Mouse (Mus musculus): ENCODE results near the gene Zfand2a. TPM values are rescaled to one million over a fixed set of nuclear protein-coding genes. Genes with fewer than 3 reads are reported as not detected.

Zfand2a gene
- total RNA-seq, 2 experiments from 2014 or later: 20.6 to 21.5 TPM

GRCm38 (mm10) chr5:139474741-139475140 is 9.6 kb downstream of the Zfand2a start:
- intact Hi-C loops (cut with DNase I): no loop called here
- no peak for DNase-seq

- intact Hi-C loops (cut with DNase I): loop anchor here (1.0 kb wide), 1 partner anchor 104 kb away; no protein-coding TSS in a partner anchor
- peak; percentile 52 to 63 for DNase-seq
These were observed 16.4 kb downstream of the Zfand2a start for GRCm38 (mm10) chr5:139467998-139468397.

- DNase-seq: no peak
- intact Hi-C loops (cut with DNase I): no loop called here
These were observed 17.5 kb downstream of the Zfand2a start for GRCm38 (mm10) chr5:139466801-139467200.

- DNase-seq: no peak
These were observed 18.0 kb downstream of the Zfand2a start for GRCm38 (mm10) chr5:139466373-139466772.

GRCm38 (mm10) chr5:139464874-139465273 is 19.5 kb downstream of the Zfand2a start:
- intact Hi-C loops (cut with DNase I): no loop called here
- DNase-seq: peak in 1 of 2 experiments; percentile 20

More at GRCm38 (mm10) chr5:139466373-139466772, 18.0 kb downstream of the Zfand2a start:
- intact Hi-C loops (cut with DNase I): no loop called here

GRCm38 (mm10) chr5:139460384-139461067 is 23.8 kb downstream of the Zfand2a start, which contains the start of gene 3110082I17Rik:
Gene 3110082I17Rik, minus strand, starts transcription at chr5:139460527.
- intact Hi-C loops (cut with DNase I): loop anchor here (2.0 kb wide), 1 partner anchor 24 kb away; the partner anchor contains the start of gene Zfand2a
- peak; percentile 99 for DNase-seq

- DNase-seq: no peak
- intact Hi-C loops (cut with DNase I): loop anchor here (2.0 kb wide), 1 partner anchor 25 kb away; the partner anchor contains the start of gene Zfand2a
These were observed 24.4 kb downstream of the Zfand2a start for GRCm38 (mm10) chr5:139459938-139460337.

GRCm38 (mm10) chr5:139457241-139457640 is 27.1 kb downstream of the Zfand2a start:
- no peak for DNase-seq
- intact Hi-C loops (cut with DNase I): no loop called here

- no peak for DNase-seq
- intact Hi-C loops (cut with DNase I): no loop called here
These were observed 29.2 kb downstream of the Zfand2a start for GRCm38 (mm10) chr5:139455166-139455565.

GRCm38 (mm10) chr5:139453031-139453430 is 31.3 kb downstream of the Zfand2a start:
- DNase-seq: no peak
- intact Hi-C loops (cut with DNase I): no loop called here

- DNase-seq: no peak
- intact Hi-C loops (cut with DNase I): no loop called here
These were observed 34.4 kb downstream of the Zfand2a start for GRCm38 (mm10) chr5:139449926-139450325.

- peak; percentile 50 to 58 for DNase-seq
- intact Hi-C loops (cut with DNase I): no loop called here
These were observed 35.1 kb downstream of the Zfand2a start for GRCm38 (mm10) chr5:139449161-139449791.

GRCm38 (mm10) chr5:139448025-139448424 is 36.3 kb downstream of the Zfand2a start:
- intact Hi-C loops (cut with DNase I): no loop called here
- no peak for DNase-seq

GRCm38 (mm10) chr5:139445258-139445657 is 39.1 kb downstream of the Zfand2a start:
- intact Hi-C loops (cut with DNase I): no loop called here
- no peak for DNase-seq

- DNase-seq: no peak
- intact Hi-C loops (cut with DNase I): no loop called here
These were observed 41.4 kb downstream of the Zfand2a start for GRCm38 (mm10) chr5:139442962-139443361.

- intact Hi-C loops (cut with DNase I): no loop called here
- no peak for DNase-seq
These were observed 41.9 kb downstream of the Zfand2a start for GRCm38 (mm10) chr5:139442428-139442827.

GRCm38 (mm10) chr5:139441726-139442018 is 42.7 kb downstream of the Zfand2a start:
- intact Hi-C loops (cut with DNase I): no loop called here
- no peak for DNase-seq

- intact Hi-C loops (cut with DNase I): no loop called here
These were observed 43.2 kb downstream of the Zfand2a start for GRCm38 (mm10) chr5:139440926-139441725.

GRCm38 (mm10) chr5:139440451-139440850 is 43.9 kb downstream of the Zfand2a start:
- intact Hi-C loops (cut with DNase I): no loop called here
- peak; percentile 62 to 67 for DNase-seq

More at GRCm38 (mm10) chr5:139440926-139441725, 43.2 kb downstream of the Zfand2a start:
- no peak for DNase-seq

- intact Hi-C loops (cut with DNase I): no loop called here
- DNase-seq: no peak
These were observed 45.9 kb downstream of the Zfand2a start for GRCm38 (mm10) chr5:139438440-139438839.

GRCm38 (mm10) chr5:139437769-139438168 is 46.6 kb downstream of the Zfand2a start:
- intact Hi-C loops (cut with DNase I): no loop called here
- DNase-seq: no peak

Data from heart, postnatal 10 days (tissue).